Mouse (Mus musculus) stomach, postnatal 0 days (tissue): ENCODE data around the gene Olfr709-ps1.

Experiments
- CTCF ChIP-seq: IDR thresholded peaks from 2 replicates; pipeline ENCODE4 v1.5.1; 2016; ENCODE audit warnings: antibody characterized with exemption, low read depth, mild to moderate bottlenecking, moderate library complexity
- EP300 ChIP-seq: optimal IDR thresholded peaks from 2 replicates; pipeline ENCODE3; 2016; ENCODE audit warnings: antibody characterized with exemption

DNA sequence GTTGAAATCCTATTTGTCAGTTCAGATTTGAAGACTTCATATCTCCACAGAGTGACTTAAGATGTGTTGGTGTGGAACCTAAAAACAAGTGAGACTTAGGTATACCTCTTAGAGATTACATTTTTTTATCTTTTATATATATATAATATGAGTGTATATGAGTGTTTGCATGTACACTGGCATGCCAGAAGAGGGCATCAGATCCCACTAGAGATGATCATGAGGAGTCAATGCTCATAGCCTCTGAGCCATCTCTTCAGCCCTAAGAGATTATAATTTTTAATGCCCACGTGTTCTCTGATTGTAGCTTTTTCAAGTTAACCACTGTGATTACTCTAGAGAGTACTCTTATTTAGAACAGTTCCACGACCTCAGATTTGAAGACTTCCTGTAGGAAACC, 24.3 kb downstream of the Olfr709-ps1 start, which contains the start of gene Olfr1532-ps1:
- TF ChIP-seq CTCF (no peak), EP300 (no peak)
